Mouse (Mus musculus): ENCODE results near the gene Mvb12b. TPM values are rescaled to one million over a fixed set of nuclear protein-coding genes. Genes with fewer than 3 reads are reported as not detected.

The Mvb12b gene
- polyA plus RNA-seq, 1 experiment from 2014 or later: 30.9 TPM

- ATAC-seq (replicated peaks; ENCODE audit: low FRiP score) (no peak), DNase-seq (ENCODE audit: low spot score) (no peak)
- Histone ChIP-seq H3K9me3 (ENCODE audit: control insufficient read depth, low read length) (peaks cover under 1% of the 10 kb centered on the region; the same call in 1 of the 2 replicates), H3K4me1 (replicated peaks; ENCODE audit: control insufficient read depth, insufficient read depth, low read length) (no peaks in the 10 kb centered on the region), H3K4me3 (ENCODE audit: low read depth, low read length) (no peak overlapping the region), H3K36me3 (ENCODE audit: control insufficient read depth, insufficient read depth, low read length) (peaks cover 2% of the 10 kb centered on the region; the same call in 1 of the 2 replicates), H3K27me3 (ENCODE audit: control insufficient read depth, insufficient read depth, low read length) (no peaks in the 10 kb centered on the region), H3K9ac (ENCODE audit: low read length) (0 out of 2 replicates have a peak overlapping the region, but pooled peaks have one; percentile 16), H3K4me2 (ENCODE audit: low read depth, low read length, severe bottlenecking) (no peak overlapping the region), H3K27ac (ENCODE audit: low read depth, low read length) (peak overlapping the region; percentile 10; the same call in 1 of the 2 replicates)
- 71% methylated on average over 9 of the region's 9 CpGs for WGBS
Observed at GRCm38 (mm10) chr2:33772439-33772838, 115.3 kb downstream of the Mvb12b start.

DNA sequence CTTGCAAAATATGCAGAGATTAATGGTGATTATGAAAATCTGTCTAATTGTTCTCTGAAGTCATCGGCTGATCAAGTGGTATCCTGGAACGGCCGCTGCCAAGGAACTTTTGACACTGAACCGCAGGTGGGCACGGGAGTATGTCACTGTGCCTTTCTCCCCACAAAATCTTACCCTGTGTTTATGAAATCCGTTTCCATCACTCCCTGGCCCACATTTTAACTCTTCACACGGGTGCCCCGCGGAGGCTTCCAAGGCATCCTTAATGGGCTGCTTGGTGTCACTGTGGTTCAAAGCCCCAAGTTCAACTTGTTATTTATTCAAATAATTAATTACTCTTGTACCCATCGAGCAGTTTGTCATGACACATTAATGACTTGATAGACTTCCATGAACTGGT, 116.4 kb downstream of the Mvb12b start:
- no peak overlapping the region for H3K4me2 ChIP-seq (ENCODE audit: low read depth, low read length, severe bottlenecking)
- no peaks in the 10 kb centered on the region for H3K27me3 ChIP-seq (ENCODE audit: control insufficient read depth, insufficient read depth, low read length)
- DNase-seq (ENCODE audit: low spot score): no peak
- WGBS: 66% methylated on average over 10 of the region's 10 CpGs
- H3K4me3 ChIP-seq (ENCODE audit: low read depth, low read length): no peak overlapping the region
- H3K9me3 ChIP-seq (ENCODE audit: control insufficient read depth, low read length): no peaks in the 10 kb centered on the region
- H3K4me1 ChIP-seq (replicated peaks; ENCODE audit: control insufficient read depth, insufficient read depth, low read length): no peaks in the 10 kb centered on the region
- no peak overlapping the region for H3K9ac ChIP-seq (ENCODE audit: low read length)
- no peak overlapping the region for H3K27ac ChIP-seq (ENCODE audit: low read depth, low read length)
- no peak for ATAC-seq (replicated peaks; ENCODE audit: low FRiP score)
- no peaks in the 10 kb centered on the region for H3K36me3 ChIP-seq (ENCODE audit: control insufficient read depth, insufficient read depth, low read length)

DNA sequence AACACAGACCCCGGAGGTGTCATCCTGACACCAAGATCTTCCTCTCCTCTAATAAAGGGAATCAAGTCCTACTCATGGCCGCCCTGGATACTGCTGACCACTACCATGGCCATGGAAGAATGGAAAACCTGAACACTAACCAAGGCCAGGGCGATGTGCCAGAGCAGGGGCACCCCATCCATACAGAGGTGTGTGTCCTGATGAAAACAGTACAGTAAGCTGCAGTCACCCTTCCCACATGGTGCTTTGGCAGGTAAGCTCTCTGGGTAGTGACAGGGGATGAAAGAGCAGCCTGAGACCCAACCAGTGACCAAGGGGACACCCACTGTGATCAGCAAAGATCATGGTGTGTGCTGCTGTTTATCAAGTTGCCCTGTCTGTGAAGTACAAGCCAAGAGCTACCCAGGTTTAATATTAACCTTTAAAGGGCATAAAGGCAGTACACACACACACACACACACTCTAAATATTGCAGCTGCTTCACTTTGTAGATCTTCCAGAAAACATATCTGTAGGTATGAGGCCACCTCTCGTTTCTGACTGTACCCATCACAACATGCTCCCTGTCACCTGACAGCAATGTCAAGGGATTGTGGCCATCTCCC, 117.1 kb downstream of the Mvb12b start:
- no peak overlapping the region for H3K4me3 ChIP-seq (ENCODE audit: low read depth, low read length)
- DNase-seq (ENCODE audit: low spot score) (no peak), ATAC-seq (replicated peaks; ENCODE audit: low FRiP score) (no peak)
- H3K27ac ChIP-seq (ENCODE audit: low read depth, low read length): no peak overlapping the region; the same call in 1 of the 2 replicates
- no peaks in the 10 kb centered on the region for H3K4me1 ChIP-seq (replicated peaks; ENCODE audit: control insufficient read depth, insufficient read depth, low read length)
- no peaks in the 10 kb centered on the region for H3K36me3 ChIP-seq (ENCODE audit: control insufficient read depth, insufficient read depth, low read length)
- no peaks in the 10 kb centered on the region for H3K27me3 ChIP-seq (ENCODE audit: control insufficient read depth, insufficient read depth, low read length)
- no peak overlapping the region for H3K9ac ChIP-seq (ENCODE audit: low read length)
- H3K9me3 ChIP-seq (ENCODE audit: control insufficient read depth, low read length): no peaks in the 10 kb centered on the region
- no peak overlapping the region for H3K4me2 ChIP-seq (ENCODE audit: low read depth, low read length, severe bottlenecking)
- 90% methylated on average over 4 of the region's 4 CpGs for WGBS

- Histone ChIP-seq H3K9ac (ENCODE audit: low read length) (no peak overlapping the region), H3K27me3 (ENCODE audit: control insufficient read depth, insufficient read depth, low read length) (no peaks in the 10 kb centered on the region), H3K4me3 (ENCODE audit: low read depth, low read length) (no peak overlapping the region), H3K4me1 (replicated peaks; ENCODE audit: control insufficient read depth, insufficient read depth, low read length) (peaks cover 11% of the 10 kb centered on the region), H3K36me3 (ENCODE audit: control insufficient read depth, insufficient read depth, low read length) (no peaks in the 10 kb centered on the region), H3K4me2 (ENCODE audit: low read depth, low read length, severe bottlenecking) (no peak overlapping the region), H3K27ac (ENCODE audit: low read depth, low read length) (no peak overlapping the region), H3K9me3 (ENCODE audit: control insufficient read depth, low read length) (no peaks in the 10 kb centered on the region)
- 27% methylated on average over 6 of the region's 8 CpGs for WGBS
- DNase-seq (ENCODE audit: low spot score) (peak; percentile 76), ATAC-seq (replicated peaks; ENCODE audit: low FRiP score) (peak; percentile 64)
Observed at GRCm38 (mm10) chr2:33764476-33764875, 123.3 kb downstream of the Mvb12b start.

- Histone ChIP-seq H3K4me2 (ENCODE audit: low read depth, low read length, severe bottlenecking) (no peak overlapping the region), H3K4me1 (replicated peaks; ENCODE audit: control insufficient read depth, insufficient read depth, low read length) (peaks cover 14% of the 10 kb centered on the region), H3K36me3 (ENCODE audit: control insufficient read depth, insufficient read depth, low read length) (no peaks in the 10 kb centered on the region), H3K27me3 (ENCODE audit: control insufficient read depth, insufficient read depth, low read length) (no peaks in the 10 kb centered on the region), H3K4me3 (ENCODE audit: low read depth, low read length) (no peak overlapping the region), H3K9ac (ENCODE audit: low read length) (no peak overlapping the region), H3K9me3 (ENCODE audit: control insufficient read depth, low read length) (no peaks in the 10 kb centered on the region), H3K27ac (ENCODE audit: low read depth, low read length) (no peak overlapping the region)
- no peak for DNase-seq (ENCODE audit: low spot score)
- no peak for ATAC-seq (replicated peaks; ENCODE audit: low FRiP score)
- 88% methylated on average over 6 of the region's 6 CpGs for WGBS
Observed at GRCm38 (mm10) chr2:33762210-33762609, 125.5 kb downstream of the Mvb12b start.

GRCm38 (mm10) chr2:33760571-33760991, 127.2 kb downstream of the Mvb12b start:
- Histone ChIP-seq H3K4me3 (ENCODE audit: low read depth, low read length) (no peak overlapping the region), H3K9ac (ENCODE audit: low read length) (no peak overlapping the region), H3K9me3 (ENCODE audit: control insufficient read depth, low read length) (no peaks in the 10 kb centered on the region), H3K27me3 (ENCODE audit: control insufficient read depth, insufficient read depth, low read length) (no peaks in the 10 kb centered on the region), H3K4me1 (replicated peaks; ENCODE audit: control insufficient read depth, insufficient read depth, low read length) (peaks cover 14% of the 10 kb centered on the region), H3K4me2 (ENCODE audit: low read depth, low read length, severe bottlenecking) (no peak overlapping the region), H3K36me3 (ENCODE audit: control insufficient read depth, insufficient read depth, low read length) (no peaks in the 10 kb centered on the region), H3K27ac (ENCODE audit: low read depth, low read length) (no peak overlapping the region)
- DNase-seq (ENCODE audit: low spot score) (peak; percentile 54), ATAC-seq (replicated peaks; ENCODE audit: low FRiP score) (no peak)
- WGBS: 91% methylated on average over 13 of the region's 13 CpGs

GRCm38 (mm10) chr2:33759447-33759846, 128.3 kb downstream of the Mvb12b start:
- WGBS: 37% methylated on average over 10 of the region's 10 CpGs
- peak; percentile 60 for DNase-seq (ENCODE audit: low spot score)
- Histone ChIP-seq H3K27me3 (ENCODE audit: control insufficient read depth, insufficient read depth, low read length) (no peaks in the 10 kb centered on the region), H3K27ac (ENCODE audit: low read depth, low read length) (peak overlapping the region; percentile 59), H3K4me2 (ENCODE audit: low read depth, low read length, severe bottlenecking) (no peak overlapping the region), H3K4me1 (replicated peaks; ENCODE audit: control insufficient read depth, insufficient read depth, low read length) (peaks cover 15% of the 10 kb centered on the region), H3K9ac (ENCODE audit: low read length) (0 out of 2 replicates have a peak overlapping the region, but pooled peaks have one; percentile 8), H3K36me3 (ENCODE audit: control insufficient read depth, insufficient read depth, low read length) (no peaks in the 10 kb centered on the region), H3K9me3 (ENCODE audit: control insufficient read depth, low read length) (no peaks in the 10 kb centered on the region), H3K4me3 (ENCODE audit: low read depth, low read length) (no peak overlapping the region)
- no peak for ATAC-seq (replicated peaks; ENCODE audit: low FRiP score)

DNA sequence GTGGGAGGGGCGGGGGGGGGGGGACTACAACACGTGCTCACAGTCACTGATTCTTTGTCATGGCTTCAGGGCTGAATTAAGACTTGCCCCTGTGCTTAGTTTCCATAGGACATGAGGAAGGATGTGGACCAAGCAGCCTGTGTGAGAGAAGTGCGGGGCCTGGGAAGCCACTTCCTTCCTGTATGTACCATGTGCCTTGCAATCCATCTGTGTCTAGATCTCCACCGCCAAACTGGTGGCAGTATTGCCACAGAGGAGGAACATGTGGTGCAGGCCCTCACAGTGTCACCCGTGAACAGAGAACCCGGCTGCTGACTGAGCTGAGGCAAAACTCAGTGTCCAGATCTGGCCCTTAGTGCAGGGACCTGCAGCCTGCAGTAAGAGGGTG, 132.1 kb downstream of the Mvb12b start:
- Histone ChIP-seq H3K36me3 (ENCODE audit: control insufficient read depth, insufficient read depth, low read length) (no peaks in the 10 kb centered on the region), H3K9ac (ENCODE audit: low read length) (0 out of 2 replicates have a peak overlapping the region, but pooled peaks have one; percentile 16), H3K27ac (ENCODE audit: low read depth, low read length) (no peak overlapping the region), H3K9me3 (ENCODE audit: control insufficient read depth, low read length) (no peaks in the 10 kb centered on the region), H3K4me3 (ENCODE audit: low read depth, low read length) (no peak overlapping the region), H3K4me1 (replicated peaks; ENCODE audit: control insufficient read depth, insufficient read depth, low read length) (peaks cover 30% of the 10 kb centered on the region), H3K4me2 (ENCODE audit: low read depth, low read length, severe bottlenecking) (no peak overlapping the region), H3K27me3 (ENCODE audit: control insufficient read depth, insufficient read depth, low read length) (0 out of 2 replicates have a peak, but pooled peaks cover 2% of the 10 kb centered on the region)
- ATAC-seq (replicated peaks; ENCODE audit: low FRiP score): no peak
- 72% methylated on average over 6 of the region's 6 CpGs for WGBS
- no peak for DNase-seq (ENCODE audit: low spot score)
